Mouse (Mus musculus): ENCODE data around the gene Msh5. TPM values are rescaled to one million over a fixed set of nuclear protein-coding genes. Genes with fewer than 3 reads are reported as not detected.

Msh5 gene
- total RNA-seq, 2 experiments from 2014 or later, result not detected

DNA sequence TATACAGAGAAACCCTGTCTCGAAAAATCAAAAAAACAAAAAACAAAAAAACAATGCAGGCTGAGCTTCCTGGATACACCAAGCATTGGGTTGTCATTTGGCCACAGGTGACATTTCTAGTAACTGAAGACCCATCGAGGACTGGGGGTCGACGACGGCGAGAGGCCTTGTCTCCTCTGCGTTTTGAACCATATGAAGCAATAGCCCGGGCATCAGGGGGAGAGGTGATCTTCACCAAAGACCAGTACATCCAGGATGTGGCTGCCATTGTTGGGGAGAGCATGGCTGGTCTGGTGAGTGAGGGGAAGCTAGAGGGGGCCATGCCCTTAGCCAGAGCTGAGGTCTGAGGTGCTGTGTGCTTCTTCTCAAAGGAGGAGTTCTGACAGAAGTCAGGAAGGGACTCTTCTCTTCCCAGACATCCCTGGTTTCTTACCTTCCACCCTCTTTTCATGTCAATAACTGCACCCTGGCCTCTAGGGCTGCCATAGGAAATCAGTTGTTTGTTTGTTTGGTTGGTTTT lies 23.9 kb downstream of the Msh5 start:
- no peak for TF ChIP-seq CTCF (IDR thresholded peaks at IDR 0.05)
- peak; percentile 13 for DNase-seq
- H3K4me3 ChIP-seq, result no peak overlapping the region
- peak overlapping the region; percentile 73 for H3K27ac ChIP-seq
- intact Hi-C loops (cut with DNase I), result loop anchor here (5.0 to 10.0 kb wide), 2 partner anchors 65 to 212 kb away; partner anchors contain the start of genes Abhd16a, Atp6v1g2, Ly6g6f and Nfkbil1

GRCm38 (mm10) chr17:35021842-35022477 lies 24.6 kb downstream of the Msh5 start:
- intact Hi-C loops (cut with DNase I), result loop anchor here (2.0 to 10.0 kb wide), 4 partner anchors 37 to 213 kb away; partner anchors contain the start of genes Abhd16a, Atp6v1g2, Ddah2 and Ly6g6f

GRCm38 (mm10) chr17:35021163-35021808 lies 25.3 kb downstream of the Msh5 start:
- peak overlapping the region; percentile 46 for H3K4me3 ChIP-seq
- no peak; the same call in 1 of the 2 replicates for TF ChIP-seq CTCF (IDR thresholded peaks at IDR 0.05)
- DNase-seq, result peak; percentile 91
- H3K27ac ChIP-seq, result peak overlapping the region; percentile 73
- intact Hi-C loops (cut with DNase I), result loop anchor here (2.0 to 10.0 kb wide), 4 partner anchors 38 to 214 kb away; partner anchors contain the start of genes Abhd16a, Atp6v1g2, Ddah2 and Ly6g6f

More at GRCm38 (mm10) chr17:35021842-35022477, 24.6 kb downstream of the Msh5 start:
- peak; percentile 12 for DNase-seq
- Histone ChIP-seq H3K4me3 (peak overlapping the region; percentile 46), H3K27ac (peak overlapping the region; percentile 73)
- peak; percentile 13; the same call in 1 of the 2 replicates for TF ChIP-seq CTCF (IDR thresholded peaks at IDR 0.05)

DNA sequence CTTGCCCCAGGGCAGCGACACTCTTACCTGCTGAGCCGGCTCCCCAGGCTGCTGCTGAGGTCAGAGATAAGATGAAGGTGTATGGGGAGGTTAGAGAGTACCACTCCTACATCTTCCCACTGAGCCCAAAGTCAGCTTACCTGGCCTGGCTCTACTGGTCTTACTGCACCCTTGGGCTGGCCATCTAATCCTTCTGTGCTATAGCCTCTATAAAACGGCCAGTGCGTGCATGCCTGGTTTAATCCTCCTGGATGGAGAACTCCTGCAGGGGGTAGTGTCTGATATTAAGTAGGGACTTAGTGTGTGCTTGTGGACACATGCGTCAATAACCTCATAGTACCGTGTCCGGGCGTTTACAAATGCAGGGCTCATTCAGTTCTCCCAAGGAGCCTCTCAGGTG lies 26.0 kb downstream of the Msh5 start:
- DNase-seq, result no peak
- no peak for TF ChIP-seq CTCF (IDR thresholded peaks at IDR 0.05)
- H3K4me3 ChIP-seq, result no peak overlapping the region
- no peak overlapping the region for H3K27ac ChIP-seq
- intact Hi-C loops (cut with DNase I), result loop anchor here (2.0 to 10.0 kb wide), 4 partner anchors 38 to 214 kb away; partner anchors contain the start of genes Abhd16a, Atp6v1g2, Ddah2 and Ly6g6f

GRCm38 (mm10) chr17:35019894-35020293 lies 26.7 kb downstream of the Msh5 start:
- no peak for TF ChIP-seq CTCF (IDR thresholded peaks at IDR 0.05)
- DNase-seq, result no peak

DNA sequence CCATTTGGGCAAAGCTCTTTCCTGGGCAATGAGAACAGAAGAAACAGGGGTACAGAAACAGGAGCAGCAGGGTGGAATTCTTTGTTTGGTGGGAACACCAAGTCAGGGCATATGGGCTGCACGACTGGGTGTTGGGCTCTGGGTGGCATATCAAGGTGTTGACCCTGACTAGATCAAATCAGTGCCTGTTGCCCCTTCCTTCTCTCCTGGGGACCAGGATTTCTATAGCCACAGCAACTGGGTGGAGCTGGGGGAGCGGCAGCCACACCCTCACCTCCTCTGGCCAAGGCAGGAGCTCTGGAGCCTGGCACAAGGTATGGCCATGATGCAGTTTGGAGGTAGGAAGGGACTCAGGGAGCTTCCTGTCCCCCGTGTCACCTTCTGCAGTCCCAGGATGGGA lies 28.4 kb downstream of the Msh5 start:
- intact Hi-C loops (cut with DNase I), result no loop called here
- H3K27ac ChIP-seq, result no peak overlapping the region
- no peak for TF ChIP-seq CTCF (IDR thresholded peaks at IDR 0.05)
- DNase-seq, result no peak
- H3K4me3 ChIP-seq, result no peak overlapping the region

More at GRCm38 (mm10) chr17:35019894-35020293, 26.7 kb downstream of the Msh5 start:
- Histone ChIP-seq H3K4me3 (no peak overlapping the region), H3K27ac (no peak overlapping the region)
- intact Hi-C loops (cut with DNase I), result loop anchor here (2.0 to 10.0 kb wide), 4 partner anchors 39 to 215 kb away; partner anchors contain the start of genes Abhd16a, Atp6v1g2, Ddah2 and Ly6g6f

DNA sequence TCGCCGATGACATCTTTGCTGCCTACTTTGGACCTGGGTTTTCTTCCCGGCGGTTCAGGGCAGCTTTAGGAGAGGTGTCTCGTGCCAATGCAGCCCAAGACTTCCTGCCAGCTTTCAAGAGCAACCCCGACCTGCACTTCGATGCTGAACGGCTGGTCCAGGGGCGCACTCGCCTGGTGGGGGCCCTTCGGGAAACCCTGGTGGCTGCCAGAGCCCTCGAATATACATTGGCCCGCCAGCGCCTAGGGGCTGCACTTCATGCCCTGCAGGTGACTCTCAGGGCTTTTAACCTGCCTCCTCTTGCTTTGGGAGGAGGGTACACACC lies 28.9 kb downstream of the Msh5 start:
- no peak overlapping the region for H3K4me3 ChIP-seq
- DNase-seq, result peak; percentile 22
- intact Hi-C loops (cut with DNase I), result no loop called here
- no peak overlapping the region for H3K27ac ChIP-seq
- TF ChIP-seq CTCF (IDR thresholded peaks at IDR 0.05), result no peak

DNA sequence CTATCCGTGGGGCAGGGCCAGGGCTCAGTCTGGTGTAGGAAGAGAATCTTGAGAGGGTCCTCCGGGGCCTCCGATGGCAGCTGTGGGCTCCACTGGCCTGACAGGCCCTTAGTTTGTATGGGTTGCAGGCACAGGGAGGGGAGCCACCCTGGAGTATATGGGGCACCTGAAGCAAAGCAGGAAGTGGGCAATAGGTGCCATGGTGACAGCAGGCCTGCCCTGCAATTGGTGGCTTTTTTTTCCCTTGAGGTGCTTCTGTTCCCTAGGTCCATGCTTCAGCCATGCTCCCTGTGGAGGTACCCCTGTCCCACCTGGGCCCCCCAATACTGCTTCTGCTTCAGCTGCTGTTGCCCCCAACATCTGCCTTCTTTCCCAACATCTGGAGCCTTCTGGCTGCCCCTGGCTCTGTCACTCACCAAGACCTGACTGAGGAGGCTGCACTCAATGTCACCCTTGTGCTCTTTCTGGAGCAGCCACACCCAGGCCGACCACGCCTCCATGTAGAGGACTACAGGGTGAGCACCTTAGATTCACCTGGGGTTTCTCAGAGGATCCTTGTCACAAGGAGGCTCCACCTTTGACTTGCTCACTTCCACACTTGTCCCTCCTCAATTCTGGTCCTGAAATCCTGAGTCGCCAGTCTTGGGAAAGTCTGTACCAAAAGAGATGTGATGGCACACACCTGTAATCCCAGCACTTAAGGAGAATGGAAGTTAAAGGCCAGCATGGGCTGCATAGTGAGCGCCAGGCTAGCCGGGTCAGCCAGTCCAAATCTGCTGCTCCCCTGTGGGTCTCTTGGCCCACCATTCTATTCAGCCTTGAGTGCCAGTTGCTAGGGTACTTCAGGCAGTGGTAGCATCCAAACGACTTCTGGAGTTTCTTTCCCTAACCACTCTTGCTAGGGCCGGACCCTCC lies 29.5 kb downstream of the Msh5 start:
- H3K4me3 ChIP-seq, result peak overlapping the region; percentile 57
- peak; percentile 24 for DNase-seq
- peak overlapping the region; percentile 84 for H3K27ac ChIP-seq
- no peak for TF ChIP-seq CTCF (IDR thresholded peaks at IDR 0.05)
- intact Hi-C loops (cut with DNase I), result no loop called here

DNA sequence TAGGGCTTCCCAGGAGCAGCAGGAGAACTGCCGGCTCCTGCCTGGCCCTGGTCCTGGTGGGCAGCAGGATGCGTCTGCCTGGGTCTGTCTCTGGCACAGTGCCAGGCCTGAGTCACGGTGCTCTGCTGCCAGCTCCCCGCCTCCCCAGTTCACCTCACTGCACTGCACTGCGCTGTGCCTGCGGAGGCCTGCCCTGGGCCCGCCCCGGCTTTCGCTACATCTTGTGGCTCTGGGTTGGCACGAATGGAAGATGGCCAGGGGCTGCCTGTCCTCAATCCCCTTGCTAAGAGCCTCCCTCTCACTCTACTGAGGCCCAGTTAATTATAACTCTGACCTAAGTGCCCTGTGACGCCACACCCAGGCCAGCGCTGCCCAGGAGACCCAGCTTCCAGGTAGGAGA lies 30.2 kb downstream of the Msh5 start, which contains the start of gene Vwa7:
Gene Vwa7 (plus strand): TSS at position 204 of the 400 bp plus-strand sequence.
- no peak for TF ChIP-seq CTCF (IDR thresholded peaks at IDR 0.05)
- peak within 1 kb of the TSS; percentile 57 for H3K4me3 ChIP-seq
- DNase-seq, result peak; percentile 71
- peak within 1 kb of the TSS; percentile 84 for H3K27ac ChIP-seq
- intact Hi-C loops (cut with DNase I), result no loop called here

DNA sequence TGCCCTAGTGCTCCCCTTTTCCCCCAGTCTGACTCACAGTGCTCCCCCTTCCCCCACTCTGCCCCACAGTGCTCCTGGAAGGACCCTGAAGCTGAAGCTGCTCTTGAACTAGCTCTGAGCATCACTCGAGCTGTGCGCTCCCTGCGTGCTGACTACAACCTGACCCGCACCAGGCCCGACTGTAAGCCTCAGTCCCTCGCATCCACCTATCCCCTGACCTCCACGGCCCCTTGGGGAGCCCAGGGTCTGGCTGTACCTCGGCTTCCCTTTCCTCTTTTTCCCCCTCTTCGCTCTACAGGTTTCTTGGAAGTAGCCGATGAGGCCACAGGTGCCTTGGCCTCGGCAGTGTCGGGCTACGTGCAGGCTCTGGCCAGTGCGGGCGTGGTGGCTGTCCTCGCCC lies 31.2 kb downstream of the Msh5 start:
- TF ChIP-seq CTCF (IDR thresholded peaks at IDR 0.05), result no peak
- Histone ChIP-seq H3K27ac (no peak overlapping the region), H3K4me3 (no peak overlapping the region)
- intact Hi-C loops (cut with DNase I), result no loop called here
- DNase-seq, result peak; percentile 25

DNA sequence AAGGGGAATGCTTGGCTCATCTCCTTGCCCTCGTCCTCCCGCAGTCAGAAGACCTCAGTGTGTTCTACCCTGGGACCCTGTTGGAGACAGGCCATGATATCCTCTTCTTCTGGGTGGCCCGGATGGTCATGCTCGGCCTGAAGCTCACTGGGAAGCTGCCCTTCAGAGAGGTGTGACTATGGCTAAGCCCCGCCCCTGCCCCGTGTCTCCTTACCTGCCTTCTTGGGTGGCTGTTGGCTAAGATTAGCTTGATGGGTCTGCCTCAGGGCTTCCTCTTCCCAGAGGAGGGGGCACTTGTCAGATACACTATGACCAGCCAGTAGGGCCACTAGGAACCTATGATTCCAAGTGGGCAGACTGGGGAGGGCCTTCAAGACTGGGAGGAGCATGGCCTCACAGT lies 33.3 kb downstream of the Msh5 start:
- DNase-seq, result peak; percentile 16
- no peak overlapping the region for H3K27ac ChIP-seq
- intact Hi-C loops (cut with DNase I), result no loop called here
- H3K4me3 ChIP-seq, result no peak overlapping the region
- TF ChIP-seq CTCF (IDR thresholded peaks at IDR 0.05), result no peak

- intact Hi-C loops (cut with DNase I), result no loop called here
- H3K4me3 ChIP-seq, result no peak overlapping the region
- DNase-seq, result peak; percentile 19
- no peak overlapping the region for H3K27ac ChIP-seq
- no peak for TF ChIP-seq CTCF (IDR thresholded peaks at IDR 0.05)
Measured at GRCm38 (mm10) chr17:35012430-35012829, 34.1 kb downstream of the Msh5 start.

Measured in gastrocnemius, adult 2 months (tissue).